Mouse (Mus musculus) left cerebral cortex, postnatal 14 days (tissue): ENCODE results near the gene Dennd1a. TPM values are rescaled to one million over a fixed set of nuclear protein-coding genes. Genes with fewer than 3 reads are reported as not detected.

ENCODE experiments used
- DNase-seq, 2 experiments: peaks; one replicate each; pipeline ENCODE4 v3.0.0; 2021 to 2022; ENCODE audit warnings: low spot score in 2 of 2, mixed read lengths in 1 of 2
- intact Hi-C: fragments of 180-260 bp; cut with DNase I; formaldehyde crosslinking; loops from one replicate; pipeline ENCODE4 v1.15.1; 2025
- total RNA-seq, 2 experiments: library from RNA; stranded (reverse); gene quantifications; 2 replicates each; pipeline ENCODE4 v1.2.3; 2021

Dennd1a gene
- total RNA-seq, 2 experiments from 2014 or later = 68.5 to 70.1 TPM

DNA sequence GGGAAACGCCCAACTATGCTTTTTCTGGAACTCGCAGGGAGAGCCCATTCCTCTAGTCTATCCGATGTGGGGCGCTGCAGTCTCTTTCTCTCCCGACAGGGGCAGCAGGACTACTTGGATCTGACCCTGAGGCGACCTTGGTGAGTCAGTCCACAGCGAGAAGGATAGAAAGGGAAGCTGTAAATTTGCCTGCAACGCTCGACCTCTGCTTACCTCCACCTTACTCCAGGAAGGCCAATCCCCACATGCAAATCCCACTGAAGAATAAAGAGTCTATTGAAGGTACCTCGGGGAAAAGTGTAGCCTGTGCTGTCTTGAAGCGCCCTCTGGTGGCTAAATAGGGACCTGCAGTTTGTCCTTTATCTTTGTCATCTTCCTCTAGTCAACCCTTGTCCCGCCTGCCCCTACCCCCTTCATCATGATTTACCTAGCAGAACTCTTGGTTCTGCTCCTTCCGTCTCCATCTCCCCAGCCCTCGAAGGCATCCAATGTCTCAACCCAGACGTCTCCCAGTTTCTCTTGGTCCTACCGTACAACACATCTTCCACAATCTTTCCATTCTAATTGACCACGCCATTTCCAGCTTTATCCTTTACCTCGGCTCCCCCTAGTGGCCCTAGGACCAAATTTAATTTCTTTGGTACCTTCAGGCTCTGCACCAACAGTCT is 515.4 kb downstream of the Dennd1a start:
- intact Hi-C loops = loop anchor here (5.0 kb wide), 2 partner anchors 209 to 254 kb away; partner anchors contain the start of gene Gpr21
- DNase-seq = peak; percentile 93 to 95

DNA sequence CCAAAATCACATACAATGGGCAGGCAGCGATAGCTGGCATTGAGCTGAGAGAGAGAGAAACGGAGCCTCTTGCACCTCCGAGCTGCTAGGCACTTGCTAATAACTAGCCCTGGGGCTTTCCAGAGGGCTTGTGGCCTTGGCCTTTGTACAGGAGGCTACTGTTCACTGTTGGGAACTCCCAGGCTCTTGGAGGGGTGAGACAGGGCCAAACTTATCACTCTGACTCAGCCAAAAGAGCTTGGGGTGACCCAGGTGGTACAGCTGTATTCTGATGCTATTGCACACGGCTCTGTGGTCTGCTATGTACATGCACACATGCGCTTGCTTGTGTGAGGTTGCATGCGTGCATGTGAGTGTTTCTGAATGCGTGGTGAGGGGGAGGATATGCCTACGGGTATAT is 517.4 kb downstream of the Dennd1a start:
- intact Hi-C loops = loop anchor here (5.0 kb wide), 3 partner anchors 47 to 252 kb away; partner anchors contain the start of gene Gpr21
- DNase-seq = no peak

DNA sequence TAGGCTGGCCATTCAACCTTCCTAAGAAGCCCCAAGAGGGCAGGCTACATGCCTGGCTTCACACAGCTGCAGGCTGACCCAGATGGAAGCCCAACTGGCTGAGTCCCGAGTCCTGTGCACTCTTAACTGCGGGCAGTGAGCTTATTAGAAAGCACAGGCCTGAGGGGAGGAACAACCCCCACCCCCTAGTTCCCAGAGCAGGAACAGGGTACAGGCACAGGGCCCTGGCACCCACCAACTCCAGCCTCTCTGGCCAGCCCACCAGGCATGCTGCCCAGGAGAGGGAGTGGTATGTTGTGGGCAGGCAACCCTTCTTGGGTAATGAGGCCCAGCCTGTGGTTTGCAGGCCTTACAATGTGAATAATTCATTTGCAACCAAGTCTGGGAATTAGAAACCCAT is 518.3 kb downstream of the Dennd1a start:
- peak; percentile 63 to 68 for DNase-seq
- intact Hi-C loops = loop anchor here (5.0 kb wide), 1 partner anchor 47 kb away; no protein-coding TSS in a partner anchor

DNA sequence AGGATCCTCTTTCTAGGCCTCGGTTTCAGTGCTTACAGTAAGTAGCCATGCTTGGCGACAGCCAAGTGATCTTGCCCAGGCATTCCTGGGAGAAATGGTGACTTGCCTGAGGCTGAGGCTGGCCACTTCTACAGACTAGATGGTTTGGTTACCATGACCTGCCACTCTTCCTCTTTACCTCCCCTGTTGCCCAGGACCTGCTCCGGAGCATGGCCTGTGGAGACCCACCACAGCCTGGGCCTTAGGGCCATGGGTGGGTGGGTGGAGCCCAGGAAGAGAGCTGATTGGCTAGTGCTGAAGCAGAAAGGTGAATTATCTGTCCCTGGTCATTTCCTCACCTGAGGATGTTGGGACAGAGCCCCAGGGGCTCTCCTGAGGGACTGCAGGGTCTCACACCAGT is 519.5 kb downstream of the Dennd1a start:
- no peak for DNase-seq
- intact Hi-C loops = loop anchor here (2.0 to 5.0 kb wide), 2 partner anchors 45 to 65 kb away; partner anchors contain the start of gene Strbp

DNA sequence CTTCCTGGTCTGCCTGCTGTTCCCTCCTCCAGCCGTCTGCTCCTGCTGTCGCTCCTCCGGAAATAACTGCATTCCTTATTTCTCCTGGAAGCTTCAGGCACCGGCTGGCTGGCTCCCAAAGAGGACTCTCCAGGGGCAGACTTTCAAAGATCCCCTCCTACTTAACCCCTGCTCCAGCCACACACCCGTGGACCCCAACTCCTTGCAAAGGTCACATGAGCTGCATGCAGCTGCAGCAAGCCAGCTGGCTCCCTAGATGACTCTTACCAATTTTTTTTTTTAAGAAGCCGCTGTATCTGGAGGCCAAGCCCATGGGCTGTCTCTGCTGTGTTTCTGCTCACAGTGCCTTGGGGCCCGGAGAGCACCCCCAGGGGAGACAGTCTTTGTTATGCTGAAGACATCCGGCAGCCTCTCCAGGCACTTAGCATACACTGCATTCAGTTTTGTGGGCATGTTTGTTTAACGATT is 520.1 kb downstream of the Dennd1a start:
- intact Hi-C loops = loop anchor here (2.0 to 5.0 kb wide), 2 partner anchors 45 to 64 kb away; partner anchors contain the start of gene Strbp
- peak; percentile 72 to 77 for DNase-seq

DNA sequence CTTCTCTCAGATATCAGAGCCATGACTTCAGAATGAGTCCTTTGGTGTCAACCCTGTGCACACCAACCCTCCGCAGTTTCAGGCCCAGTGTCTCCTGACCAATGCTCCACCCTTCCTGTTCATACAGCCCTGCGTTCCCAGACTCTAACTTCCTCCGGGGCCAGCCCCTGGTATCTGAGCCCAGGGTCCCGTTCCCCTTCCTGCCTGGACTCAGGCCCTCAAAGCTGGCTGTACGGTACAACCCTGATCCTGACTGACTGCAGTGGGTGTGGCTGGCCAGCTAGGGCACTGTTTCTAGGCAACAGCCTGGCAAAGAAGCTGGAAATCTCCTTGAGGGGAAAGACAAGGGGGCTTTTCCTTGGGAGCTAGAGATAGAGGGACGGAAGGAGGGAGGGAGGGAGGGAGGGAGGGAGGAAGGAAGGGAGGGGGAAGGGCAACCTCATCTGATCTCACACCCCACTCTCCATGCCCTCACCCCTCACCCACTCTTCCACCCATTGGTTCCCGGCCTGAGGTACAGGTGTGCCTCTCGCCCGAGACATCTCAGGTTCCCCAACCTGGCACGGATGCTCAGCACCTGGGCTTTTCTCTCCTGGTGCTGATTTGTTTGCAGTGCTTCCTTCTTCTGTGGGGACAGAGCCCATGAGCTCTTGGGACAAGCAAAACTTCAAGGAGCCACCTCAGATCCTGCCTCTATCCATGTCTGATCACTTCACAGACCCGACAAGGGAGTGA is 521.0 kb downstream of the Dennd1a start:
- intact Hi-C loops = loop anchor here (2.0 to 5.0 kb wide), 2 partner anchors 44 to 63 kb away; partner anchors contain the start of gene Strbp
- no peak for DNase-seq

DNA sequence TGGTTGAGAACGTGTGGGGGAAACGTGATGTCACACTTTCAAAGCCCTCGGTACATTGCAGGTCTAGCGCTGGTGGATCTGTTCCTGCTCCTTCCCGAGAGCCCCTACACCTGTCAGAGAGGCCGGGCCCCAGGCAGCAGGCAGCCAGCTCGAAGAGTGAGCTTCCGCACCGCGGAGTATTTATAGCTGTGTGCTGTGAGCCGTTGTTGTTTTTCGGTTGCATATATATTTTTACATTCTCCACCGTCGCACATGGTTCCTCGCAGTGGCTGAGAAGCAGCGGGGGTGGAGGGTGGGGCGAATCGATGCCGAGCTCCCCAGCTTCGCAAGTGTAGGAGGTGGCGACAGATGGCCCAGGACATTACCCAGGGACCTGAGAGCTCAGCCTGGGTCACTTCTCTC is 522.1 kb downstream of the Dennd1a start:
- intact Hi-C loops = loop anchor here (5.0 kb wide), 1 partner anchor 43 kb away; no protein-coding TSS in a partner anchor

DNA sequence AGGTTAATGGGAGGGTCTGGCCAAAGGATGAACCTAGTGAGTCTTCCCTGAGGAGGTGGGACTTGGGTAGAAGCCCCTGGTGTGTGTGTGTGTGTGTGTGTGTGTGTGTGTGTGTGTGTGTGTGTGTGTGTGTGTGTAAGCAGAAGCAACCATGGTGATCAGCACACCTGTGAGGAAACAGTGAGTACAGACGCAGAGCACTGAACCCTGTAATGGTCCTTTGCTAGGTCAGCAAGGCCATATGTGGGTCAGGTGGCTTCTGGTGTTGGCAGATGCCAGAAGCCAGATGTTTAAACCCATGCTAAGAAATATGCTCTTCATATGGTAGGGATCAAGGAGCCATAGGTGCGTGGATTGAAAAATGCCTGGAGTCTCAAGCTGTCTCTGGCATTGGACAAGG is 522.7 kb downstream of the Dennd1a start:
- intact Hi-C loops = no loop called here
- no peak for DNase-seq

More for the DNA sequence above, 522.1 kb downstream of the Dennd1a start:
- peak; percentile 68 to 69 for DNase-seq

DNA sequence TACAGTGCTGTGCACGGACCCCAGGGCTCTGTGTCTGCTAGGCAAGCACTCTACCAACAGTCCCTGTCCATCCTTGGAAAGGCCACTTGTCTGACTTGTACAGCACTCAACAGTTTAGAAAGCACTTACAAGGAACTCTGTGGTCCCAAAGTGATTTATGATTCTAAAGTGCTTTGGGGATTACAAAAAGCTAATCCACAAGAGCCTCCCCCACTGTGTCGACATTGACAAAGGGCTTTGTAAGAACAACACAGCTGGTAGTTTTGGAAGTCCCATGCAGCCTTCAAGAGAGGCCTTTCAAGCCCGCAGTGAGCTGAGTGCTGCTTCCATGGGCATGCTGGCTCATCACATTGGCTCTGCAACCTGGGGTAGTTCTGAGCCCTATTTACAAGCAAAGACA is 523.6 kb downstream of the Dennd1a start:
- intact Hi-C loops = no loop called here
- no peak for DNase-seq

DNA sequence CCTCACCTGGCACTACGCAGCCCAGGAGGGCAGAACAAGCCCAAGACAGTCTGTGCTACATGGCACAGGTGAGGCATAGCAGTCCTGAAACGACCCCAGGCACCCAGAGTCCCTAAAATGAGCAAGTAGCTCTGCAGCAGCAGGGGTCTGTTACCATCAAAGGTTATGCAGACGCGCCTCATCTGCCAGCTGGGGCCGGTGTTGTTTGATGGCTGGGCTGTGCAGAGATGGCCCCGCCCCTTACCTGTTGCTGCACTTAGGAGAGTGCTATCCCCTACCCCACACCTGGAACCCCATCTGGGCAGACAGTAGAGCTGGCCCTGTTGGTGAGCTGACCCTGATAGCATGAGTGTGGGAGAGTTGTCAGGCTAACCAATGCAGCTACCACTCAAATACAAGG is 526.6 kb downstream of the Dennd1a start:
- no peak for DNase-seq
- intact Hi-C loops = no loop called here

DNA sequence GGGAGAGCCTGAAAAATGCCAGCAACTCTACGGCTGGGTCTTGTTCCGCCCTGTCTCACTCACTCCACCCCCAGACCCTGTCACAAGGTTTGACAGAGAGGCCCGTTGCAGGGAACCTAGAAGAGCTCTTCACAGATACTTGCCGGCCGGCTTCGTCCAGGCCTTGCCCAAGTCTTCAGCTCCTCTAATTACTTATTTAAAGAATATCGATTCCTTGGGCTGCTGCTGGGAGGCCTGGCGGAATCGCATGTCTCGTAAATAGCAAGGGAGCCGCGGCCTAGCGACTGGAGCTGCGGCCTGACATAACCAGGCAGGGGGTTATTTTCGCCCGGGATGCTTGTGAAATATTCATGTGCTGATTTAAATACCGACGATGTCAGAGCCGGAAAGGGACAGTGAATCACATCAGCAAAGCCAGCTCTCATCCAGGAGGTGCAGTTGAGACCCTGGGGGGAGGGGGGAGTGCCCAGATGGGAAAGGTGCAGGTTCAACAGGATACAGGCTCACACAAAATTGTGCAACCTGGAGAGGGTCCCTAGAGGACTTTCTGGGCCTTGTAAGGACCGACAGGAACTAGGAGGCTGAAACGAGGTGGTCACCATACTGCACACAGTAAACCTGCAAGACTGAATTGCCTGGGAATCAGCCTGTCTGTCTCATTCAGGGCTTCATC is 528.7 kb downstream of the Dennd1a start:
- no peak for DNase-seq
- intact Hi-C loops = no loop called here

DNA sequence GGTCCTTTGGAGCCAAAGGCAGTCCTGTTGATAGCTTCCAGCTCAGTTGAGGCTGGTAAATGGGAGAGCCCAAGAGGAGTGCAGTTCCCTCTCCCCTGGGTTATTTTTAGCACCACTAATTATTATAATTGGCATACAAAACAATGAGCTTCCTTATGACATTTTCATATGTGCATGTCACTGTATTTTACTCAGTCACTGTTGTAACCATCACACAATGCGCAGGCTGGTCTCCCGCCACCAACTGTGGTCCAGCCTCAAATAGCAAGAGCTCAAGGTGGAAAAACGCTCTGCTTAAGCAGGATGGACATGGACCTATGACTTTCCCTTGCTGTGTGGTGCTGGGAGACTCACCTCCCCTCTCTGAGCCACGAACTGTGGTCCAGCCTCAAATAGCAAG is 529.4 kb downstream of the Dennd1a start:
- intact Hi-C loops = no loop called here
- no peak for DNase-seq

DNA sequence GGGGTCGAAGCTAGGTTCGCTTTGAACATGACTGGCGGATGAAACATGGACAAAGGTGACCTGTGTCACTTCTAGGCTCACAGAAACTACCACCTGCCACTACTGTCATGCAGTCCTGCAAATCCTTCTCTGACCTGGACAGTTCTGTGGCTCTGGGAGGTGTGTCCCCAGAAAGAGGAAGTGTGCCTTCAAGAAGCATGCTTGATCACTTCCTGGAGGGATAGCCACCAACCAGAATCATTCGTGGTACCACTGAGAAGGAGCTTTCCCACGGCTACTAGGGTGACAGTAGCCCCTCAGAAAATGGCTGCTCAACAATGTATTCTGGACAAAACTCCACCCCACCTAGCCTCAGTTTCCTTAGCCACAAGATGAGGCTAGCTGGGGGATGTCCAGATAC is 530.2 kb downstream of the Dennd1a start:
- intact Hi-C loops = no loop called here
- DNase-seq = no peak

DNA sequence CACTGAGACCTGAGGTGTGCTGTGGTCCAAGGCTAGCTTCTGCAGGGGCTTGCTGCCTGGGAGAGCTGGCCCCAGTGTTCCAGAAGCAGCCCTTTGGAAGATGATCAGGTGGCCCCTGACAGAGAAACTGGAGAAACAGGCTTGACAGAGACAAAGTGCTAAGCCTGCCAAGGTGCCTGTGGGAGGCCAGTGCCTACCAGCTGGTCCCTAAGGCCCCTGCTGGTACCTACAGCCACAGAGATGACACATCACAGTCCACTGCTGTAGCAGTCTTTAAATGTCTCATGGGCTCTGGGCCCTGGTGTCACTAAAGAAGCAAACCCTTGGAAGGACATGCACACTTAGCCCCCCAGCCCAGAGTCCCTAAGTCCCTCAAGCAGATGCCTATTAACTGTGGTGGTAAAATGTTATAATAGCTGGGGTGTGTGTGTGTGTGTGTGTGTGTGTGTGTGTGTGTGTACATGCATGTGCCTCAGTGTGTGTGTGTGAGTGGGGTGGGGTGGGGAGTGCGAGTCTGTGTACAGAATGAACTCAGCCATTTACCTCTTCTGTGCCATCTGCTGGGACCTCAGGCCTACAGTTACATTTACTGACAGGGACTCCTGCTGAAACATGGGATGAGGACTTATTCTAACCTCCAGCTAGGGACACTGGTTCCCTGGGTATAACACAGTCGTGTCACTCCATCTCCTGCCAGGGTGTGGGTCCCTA is 530.8 kb downstream of the Dennd1a start:
- intact Hi-C loops = no loop called here
- DNase-seq = no peak

DNA sequence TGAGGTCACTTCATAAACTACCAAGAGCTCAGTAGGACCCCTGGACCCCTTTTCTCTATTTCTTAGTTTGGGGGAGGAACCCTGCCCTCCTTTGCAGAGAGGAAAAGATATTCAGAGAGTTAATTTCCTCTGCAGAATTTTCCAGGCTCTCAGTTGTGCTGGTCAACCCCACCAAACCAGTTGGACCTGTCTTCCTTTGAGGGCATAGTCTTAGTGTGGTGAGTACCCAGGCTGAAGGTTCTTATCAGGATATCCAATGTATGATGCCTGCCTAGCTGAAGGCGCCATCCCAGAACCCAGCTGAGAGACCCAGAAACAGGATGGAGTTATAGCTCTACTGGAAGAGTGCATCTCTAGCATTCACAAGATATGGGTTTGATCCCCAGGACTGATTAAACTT is 536.1 kb downstream of the Dennd1a start:
- intact Hi-C loops = no loop called here
- DNase-seq = no peak

DNA sequence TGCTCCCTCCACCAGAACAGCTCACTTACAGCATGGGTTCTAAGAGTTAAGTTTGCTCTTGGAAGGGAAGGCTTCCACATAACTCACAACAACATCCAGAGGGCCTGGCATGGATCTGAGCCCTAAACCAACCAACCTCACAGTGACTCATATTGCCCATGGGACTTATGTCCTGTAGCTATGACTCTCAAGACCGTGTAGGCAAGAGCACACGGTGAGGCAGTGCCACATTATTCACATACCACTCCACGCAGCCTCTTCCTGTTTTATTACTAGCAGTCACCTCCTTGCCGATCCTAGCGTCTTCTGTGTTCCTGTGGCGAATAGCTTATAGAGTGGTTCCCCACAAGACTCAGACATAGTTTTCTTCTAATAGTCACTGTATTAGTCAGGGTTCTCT is 537.9 kb downstream of the Dennd1a start:
- intact Hi-C loops = no loop called here
- no peak for DNase-seq
